Mouse (Mus musculus): ENCODE measurements around the gene Olfr1458. TPM values are rescaled to one million over a fixed set of nuclear protein-coding genes. Genes with fewer than 3 reads are reported as not detected.

The Olfr1458 gene
- polyA plus RNA-seq (2015; fragmentation: Nextera tagmentation; extraction: Ambion mirVana) = not detected in 2 replicates

DNA sequence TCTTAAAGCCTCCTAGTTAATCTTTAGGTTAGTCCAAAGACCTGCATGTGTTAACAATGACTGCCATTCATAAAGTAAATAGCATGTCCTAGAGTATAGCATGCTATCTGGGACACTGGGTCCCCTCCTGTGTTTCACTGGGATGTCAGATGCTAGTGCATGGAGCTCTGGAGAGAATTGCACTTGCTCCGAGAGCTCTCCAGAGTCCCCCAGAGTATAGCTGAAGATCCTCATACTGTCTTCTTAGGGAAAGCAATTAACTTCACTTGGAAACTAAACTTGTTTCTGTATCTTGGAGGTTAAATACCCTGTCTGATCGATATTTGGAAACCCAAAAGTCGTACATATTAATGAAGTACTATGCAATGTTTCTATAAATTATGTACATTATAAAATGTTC, at the start of gene Olfr1458:
Gene Olfr1458 (minus strand): TSS at position 101 of the 400 bp plus-strand sequence.

DNA sequence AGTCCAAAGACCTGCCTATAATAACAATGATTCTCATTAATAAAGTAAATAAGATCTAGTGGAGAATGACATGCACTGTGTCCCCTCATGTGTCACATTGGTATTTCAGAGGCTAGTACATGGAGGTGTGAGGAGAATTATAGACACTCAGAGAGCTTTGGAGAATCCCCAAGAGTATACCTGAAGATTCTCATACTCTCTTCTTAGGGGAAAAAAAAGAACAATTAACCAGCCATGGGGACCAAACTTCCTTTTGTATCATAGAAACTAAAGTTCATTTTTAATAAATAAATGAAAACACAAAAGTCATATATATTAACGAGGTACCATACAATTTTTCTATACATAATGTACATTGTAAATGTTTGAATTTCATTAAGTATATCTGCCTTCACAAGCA, 42.9 kb upstream of the Olfr1458 start, which contains the start of gene Olfr1459:
Gene Olfr1459 (minus strand): TSS at position 101 of the 400 bp plus-strand sequence.

DNA sequence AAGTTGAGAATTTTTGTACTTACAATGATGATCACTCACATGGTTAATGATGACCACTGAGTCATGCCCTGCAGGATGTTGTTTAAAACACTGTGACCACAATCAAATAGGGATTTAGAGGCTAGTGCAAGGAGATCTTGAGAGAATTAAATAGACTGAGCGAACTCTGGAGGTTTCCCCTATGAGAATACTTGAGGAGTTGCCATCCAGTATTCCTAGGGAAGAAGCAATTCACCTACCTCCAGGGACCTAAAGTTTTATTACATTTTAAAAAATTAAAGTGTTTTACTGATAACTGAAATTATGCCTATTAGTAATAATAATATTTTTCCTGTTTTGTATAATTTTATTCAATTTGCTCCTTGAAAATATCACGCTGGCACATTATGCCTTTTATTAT, 8.8 kb downstream of the Olfr1458 start, which contains the start of gene Olfr1457:
Gene Olfr1457 (minus strand): TSS at position 101 of the 400 bp plus-strand sequence.

DNA sequence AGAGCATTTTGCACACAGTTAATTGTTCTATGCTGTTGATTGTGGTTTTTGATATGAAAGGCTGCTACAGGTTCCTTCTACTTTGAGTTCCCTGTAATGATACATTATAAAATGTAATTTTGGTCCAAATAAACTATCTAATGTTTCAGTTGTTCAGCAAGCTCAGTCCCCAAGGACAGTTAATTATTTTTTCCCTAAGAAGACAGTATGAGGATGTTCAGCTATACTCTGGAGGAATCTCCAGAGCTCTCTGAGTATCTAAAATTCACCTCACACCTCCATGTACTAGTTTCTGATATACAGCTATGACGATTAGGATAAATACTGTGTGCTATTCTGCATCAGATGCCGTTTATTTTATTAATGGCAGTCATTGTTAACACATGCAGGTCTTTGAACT, 46.3 kb downstream of the Olfr1458 start, which contains the start of gene Olfr1454:
Gene Olfr1454 (plus strand): TSS at position 301 of the 400 bp plus-strand sequence.

Other genes with a start within 250 kb of the Olfr1458 start
- not detected in 2 replicates for gene Olfr1444, start 249.5 kb downstream of the Olfr1458 start, polyA plus RNA-seq (2015; fragmentation: Nextera tagmentation; extraction: Ambion mirVana)
- gene Olfr1445, start 222.9 kb downstream of the Olfr1458 start, polyA plus RNA-seq (2015; fragmentation: Nextera tagmentation; extraction: Ambion mirVana) = not detected in 2 replicates
- not detected in 2 replicates for gene Olfr1446, start 213.3 kb downstream of the Olfr1458 start, polyA plus RNA-seq (2015; fragmentation: Nextera tagmentation; extraction: Ambion mirVana)
- not detected in 2 replicates for gene Olfr1447, start 203.0 kb downstream of the Olfr1458 start, polyA plus RNA-seq (2015; fragmentation: Nextera tagmentation; extraction: Ambion mirVana)
- not detected in 2 replicates for gene Olfr1448, start 182.4 kb downstream of the Olfr1458 start, polyA plus RNA-seq (2015; fragmentation: Nextera tagmentation; extraction: Ambion mirVana)
- not detected in 2 replicates for gene Olfr1449, start 175.9 kb downstream of the Olfr1458 start, polyA plus RNA-seq (2015; fragmentation: Nextera tagmentation; extraction: Ambion mirVana)
- not detected in 2 replicates for gene Olfr1450, start 156.5 kb downstream of the Olfr1458 start, polyA plus RNA-seq (2015; fragmentation: Nextera tagmentation; extraction: Ambion mirVana)
- gene Olfr1451, start 111.8 kb downstream of the Olfr1458 start, polyA plus RNA-seq (2015; fragmentation: Nextera tagmentation; extraction: Ambion mirVana) = not detected in 2 replicates
- not detected in 2 replicates for gene Olfr1453, start 78.4 kb downstream of the Olfr1458 start, polyA plus RNA-seq (2015; fragmentation: Nextera tagmentation; extraction: Ambion mirVana)
- gene Olfr1454, start 46.2 kb downstream of the Olfr1458 start, polyA plus RNA-seq (2015; fragmentation: Nextera tagmentation; extraction: Ambion mirVana) = not detected in 2 replicates
- not detected in 2 replicates for gene Olfr1457, start 8.9 kb downstream of the Olfr1458 start, polyA plus RNA-seq (2015; fragmentation: Nextera tagmentation; extraction: Ambion mirVana)
- gene Olfr1459, start 42.8 kb upstream of the Olfr1458 start, polyA plus RNA-seq (2015; fragmentation: Nextera tagmentation; extraction: Ambion mirVana) = not detected in 2 replicates
- gene Olfr1461, start 56.2 kb upstream of the Olfr1458 start, polyA plus RNA-seq (2015; fragmentation: Nextera tagmentation; extraction: Ambion mirVana) = not detected in 2 replicates
- not detected in 2 replicates for gene Olfr1462, start 79.0 kb upstream of the Olfr1458 start, polyA plus RNA-seq (2015; fragmentation: Nextera tagmentation; extraction: Ambion mirVana)
- gene Olfr1463, start 124.6 kb upstream of the Olfr1458 start, polyA plus RNA-seq (2015; fragmentation: Nextera tagmentation; extraction: Ambion mirVana) = not detected in 2 replicates
- not detected in 2 replicates for gene Olfr1465, start 208.8 kb upstream of the Olfr1458 start, polyA plus RNA-seq (2015; fragmentation: Nextera tagmentation; extraction: Ambion mirVana)
- not detected in 2 replicates for gene Olfr1466, start 232.1 kb upstream of the Olfr1458 start, polyA plus RNA-seq (2015; fragmentation: Nextera tagmentation; extraction: Ambion mirVana)

Data from skeletal muscle tissue, postnatal 0 days (tissue).